Mouse (Mus musculus): ENCODE results near the gene Rad51b. TPM values are rescaled to one million over a fixed set of nuclear protein-coding genes. Genes with fewer than 3 reads are reported as not detected.

Gene Rad51b
- total RNA-seq, 2 experiments from 2014 or later: 0.62 to 0.64 TPM

GRCm38 (mm10) chr12:79492613-79493012, 195.5 kb downstream of the Rad51b start:
- no peak for DNase-seq

- DNase-seq: no peak
Measured at GRCm38 (mm10) chr12:79493481-79493880, 196.4 kb downstream of the Rad51b start.

GRCm38 (mm10) chr12:79498326-79498725, 201.2 kb downstream of the Rad51b start:
- no peak for DNase-seq

DNA sequence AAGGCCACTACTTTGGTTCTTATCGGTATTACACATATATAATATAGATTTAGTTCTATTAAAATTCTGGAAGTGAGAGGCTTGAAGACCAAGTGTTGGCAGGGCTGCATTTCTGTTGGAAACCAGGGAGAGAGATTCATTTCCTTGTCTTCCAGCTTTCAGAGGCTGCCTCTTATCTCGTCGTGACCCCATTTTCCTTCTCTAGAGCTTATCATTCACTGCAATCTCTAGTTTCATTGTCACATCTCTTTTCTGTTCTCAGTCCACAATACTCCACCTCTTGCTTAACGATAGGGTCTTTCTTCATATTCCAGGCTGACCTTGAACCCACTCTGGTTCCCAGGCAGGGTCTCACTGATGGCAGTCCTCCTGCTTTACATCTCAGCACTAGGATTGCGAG, 202.7 kb downstream of the Rad51b start:
- no peak for DNase-seq

- DNase-seq: no peak
Measured at GRCm38 (mm10) chr12:79501877-79502276, 204.8 kb downstream of the Rad51b start.

- DNase-seq: no peak
Measured at GRCm38 (mm10) chr12:79502862-79503581, 205.9 kb downstream of the Rad51b start.

- no peak for DNase-seq
Measured at GRCm38 (mm10) chr12:79503582-79504515, 206.8 kb downstream of the Rad51b start.

GRCm38 (mm10) chr12:79504641-79505040, 207.6 kb downstream of the Rad51b start:
- no peak for DNase-seq

DNA sequence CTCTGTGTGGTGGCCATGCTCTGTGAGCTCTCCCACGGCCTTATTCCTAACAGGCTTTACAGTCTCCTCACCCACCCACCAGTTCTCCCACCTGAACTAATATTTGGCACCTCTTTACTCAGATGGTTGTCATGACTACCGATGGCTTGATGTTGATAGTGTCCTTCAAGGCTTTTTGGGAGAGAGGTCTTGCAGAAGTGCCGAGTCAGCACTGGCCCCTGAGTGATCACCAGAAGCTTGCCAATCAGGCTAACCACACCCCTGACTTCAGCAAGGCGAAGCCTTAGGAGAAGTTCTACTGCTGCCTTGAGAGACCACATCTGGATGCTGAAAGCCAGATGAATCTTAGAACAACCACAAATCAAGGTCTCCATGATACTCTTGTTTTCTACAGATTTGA, 209.3 kb downstream of the Rad51b start:
- no peak for DNase-seq

- peak in 1 of 2 experiments; percentile 12 for DNase-seq
Measured at GRCm38 (mm10) chr12:79507141-79507681, 210.1 kb downstream of the Rad51b start.

DNA sequence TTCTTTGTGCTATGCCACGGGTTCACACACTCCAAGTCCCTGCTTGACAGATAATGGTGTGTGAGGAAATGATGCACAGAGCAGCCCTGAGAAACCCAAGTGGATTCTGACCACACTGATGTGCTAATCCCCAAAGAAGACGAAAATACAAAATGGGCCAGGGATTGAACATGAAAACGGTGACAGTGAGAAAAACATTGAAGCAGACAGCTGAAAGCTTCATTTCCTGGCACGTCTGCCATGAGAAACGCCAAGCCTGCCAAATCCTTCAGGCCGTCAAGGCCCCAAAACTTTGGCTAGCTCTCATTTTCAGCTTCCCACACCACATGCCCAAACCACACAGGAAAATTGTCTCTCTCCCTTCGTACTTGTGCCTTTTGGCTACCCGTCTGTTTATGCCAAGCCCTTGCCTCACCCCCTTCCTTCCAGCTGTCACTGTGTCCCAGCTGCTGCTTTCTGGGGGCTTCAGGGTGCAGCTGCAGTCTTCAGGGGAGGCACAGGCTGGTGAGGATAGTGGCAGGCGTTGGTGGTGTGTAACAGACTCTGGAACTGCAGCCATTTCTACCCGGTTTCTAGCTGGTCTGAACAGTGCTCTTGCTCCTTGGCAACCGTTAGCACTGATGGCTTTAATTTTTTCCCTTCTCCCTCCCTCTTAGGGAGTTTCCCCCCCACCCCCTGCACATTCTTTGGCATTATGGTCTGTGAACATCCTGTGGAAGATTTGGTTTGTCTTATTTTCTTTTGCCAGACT, 214.5 kb downstream of the Rad51b start:
- DNase-seq: peak; percentile 62 to 64

DNA sequence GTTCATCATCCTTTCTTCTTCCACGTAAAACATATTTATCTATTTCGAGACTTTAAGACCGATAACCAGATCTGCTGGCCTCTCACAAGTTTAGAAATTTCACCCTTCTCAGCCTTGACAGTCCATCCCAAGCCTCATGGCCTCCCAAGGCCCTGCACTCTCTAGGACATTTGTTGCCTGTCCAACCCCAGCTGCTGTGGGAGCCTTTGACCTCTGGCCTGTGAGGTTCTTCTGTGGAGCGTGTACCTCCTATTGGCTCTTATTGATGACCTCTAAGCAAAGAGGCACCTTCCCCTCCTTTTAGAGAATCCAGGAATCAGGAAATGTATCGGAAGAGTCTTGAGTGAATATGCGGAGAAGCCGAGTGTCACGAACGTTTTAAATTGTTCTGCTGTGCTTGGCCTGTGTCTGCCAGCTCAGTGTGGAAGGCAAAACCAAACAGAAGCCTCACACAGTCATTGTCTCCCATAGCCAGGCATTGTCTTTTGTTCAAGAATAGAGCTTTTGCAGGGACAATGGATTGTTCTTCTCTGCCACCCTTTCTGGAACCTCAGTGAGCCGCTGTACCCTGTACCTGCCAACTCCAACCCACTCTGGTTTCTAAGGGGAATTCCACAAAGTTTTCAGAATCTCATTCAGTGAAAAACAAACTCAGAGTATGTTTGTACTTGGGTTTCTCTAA, 215.3 kb downstream of the Rad51b start:
- DNase-seq: peak; percentile 19 to 27

- no peak for DNase-seq
Measured at GRCm38 (mm10) chr12:79512982-79513681, 216.1 kb downstream of the Rad51b start.

DNA sequence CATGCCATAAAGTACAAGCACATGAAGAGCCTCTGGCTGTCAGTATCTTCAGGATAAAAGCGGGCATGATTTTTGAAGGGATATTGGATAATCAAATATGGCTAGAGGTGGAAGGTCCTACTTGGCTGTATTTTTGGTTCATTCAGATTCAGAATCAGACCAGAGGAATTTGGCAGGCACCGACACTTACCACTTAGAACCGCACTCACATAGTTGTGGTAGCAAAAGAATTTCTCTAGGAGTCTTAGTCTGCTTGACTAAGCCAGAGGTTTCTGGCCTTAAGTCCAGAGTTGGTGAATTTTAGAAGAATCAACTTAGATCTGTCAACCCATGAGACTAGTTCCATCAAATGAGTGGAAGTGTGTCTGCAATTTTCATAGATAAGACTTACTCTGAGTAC, 217.6 kb downstream of the Rad51b start:
- DNase-seq: no peak

GRCm38 (mm10) chr12:79522374-79522773, 225.3 kb downstream of the Rad51b start:
- DNase-seq: no peak

- DNase-seq: no peak
Measured at GRCm38 (mm10) chr12:79524941-79525871, 228.1 kb downstream of the Rad51b start.

- DNase-seq: no peak
Measured at GRCm38 (mm10) chr12:79525872-79526271, 228.8 kb downstream of the Rad51b start.

- DNase-seq: no peak
Measured at GRCm38 (mm10) chr12:79527222-79527621, 230.1 kb downstream of the Rad51b start.

DNA sequence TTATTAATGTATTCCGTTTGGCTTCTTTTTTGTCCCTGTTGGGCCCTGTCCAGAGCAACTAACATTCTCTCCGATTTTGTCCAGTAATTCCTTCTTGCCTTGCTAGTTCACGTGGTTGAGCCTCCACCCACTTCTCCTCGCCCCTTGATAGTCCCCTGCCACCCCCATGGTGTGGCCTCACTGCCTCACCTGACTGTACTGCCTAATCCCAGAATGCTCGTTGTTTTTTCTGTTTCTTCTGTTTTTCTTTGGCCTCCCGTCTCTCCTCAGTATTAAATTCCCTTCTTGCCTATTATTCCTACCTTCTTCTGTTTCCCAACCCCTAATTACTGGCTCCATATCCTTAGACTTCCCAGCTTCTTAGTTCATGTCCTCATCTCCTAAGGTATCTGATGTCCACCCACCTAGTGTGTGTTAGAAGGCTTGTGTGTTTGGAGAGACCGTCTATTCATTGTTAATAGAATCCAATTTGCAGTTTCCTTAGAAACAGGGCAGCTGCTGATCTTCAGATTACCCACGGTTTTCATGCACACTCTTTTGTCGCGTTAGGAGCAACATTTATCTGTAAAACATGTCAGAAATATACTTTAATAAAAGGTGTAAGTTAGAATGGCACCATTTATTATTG, 233.3 kb downstream of the Rad51b start:
- DNase-seq: no peak
